Mouse (Mus musculus): Measurements from ENCODE around the gene Zcchc7. TPM values are rescaled to one million over a fixed set of nuclear protein-coding genes. Genes with fewer than 3 reads are reported as not detected.
"Not testable (repeated sequence)": the region's sequence is repeated elsewhere in the genome, so short reads cannot be mapped to it uniquely, and the experiment has no call there.

The Zcchc7 gene
- total RNA-seq, 4 experiments from 2014 or later: 11.7 to 16.9 (median 14.4) TPM

GRCm38 (mm10) chr4:44910857-44911256 lies 155.2 kb downstream of the Zcchc7 start:
- DNase-seq (ENCODE audit: low spot score in 2 of 2): no peak

- no peak for DNase-seq (ENCODE audit: low spot score in 2 of 2)
Measured at GRCm38 (mm10) chr4:44917312-44917848, 161.7 kb downstream of the Zcchc7 start.

- no peak for DNase-seq (ENCODE audit: low spot score in 2 of 2)
Measured at GRCm38 (mm10) chr4:44917907-44918306, 162.2 kb downstream of the Zcchc7 start.

GRCm38 (mm10) chr4:44920831-44921230 lies 165.2 kb downstream of the Zcchc7 start:
- DNase-seq (ENCODE audit: low spot score in 2 of 2): no peak

GRCm38 (mm10) chr4:44922466-44923128 lies 166.9 kb downstream of the Zcchc7 start:
- DNase-seq (ENCODE audit: low spot score in 2 of 2): no peak

DNA sequence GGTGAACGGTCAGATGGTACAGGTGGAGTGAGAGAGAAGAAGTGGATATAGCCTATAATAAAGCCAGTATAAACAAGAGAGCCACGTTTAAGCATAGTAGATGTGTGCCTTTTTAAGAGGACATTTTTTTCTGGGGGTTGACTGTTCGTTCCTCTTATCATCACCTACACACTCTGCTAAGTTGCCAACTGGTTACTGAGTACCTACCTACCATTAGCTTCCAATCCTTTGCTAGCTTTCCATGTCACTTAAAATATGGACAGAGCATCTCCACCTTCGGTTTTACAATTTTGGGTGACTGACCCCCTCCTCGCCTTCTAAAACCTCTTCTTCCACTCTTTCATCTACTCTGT lies 167.4 kb downstream of the Zcchc7 start:
- no peak for DNase-seq (ENCODE audit: low spot score in 2 of 2)

DNA sequence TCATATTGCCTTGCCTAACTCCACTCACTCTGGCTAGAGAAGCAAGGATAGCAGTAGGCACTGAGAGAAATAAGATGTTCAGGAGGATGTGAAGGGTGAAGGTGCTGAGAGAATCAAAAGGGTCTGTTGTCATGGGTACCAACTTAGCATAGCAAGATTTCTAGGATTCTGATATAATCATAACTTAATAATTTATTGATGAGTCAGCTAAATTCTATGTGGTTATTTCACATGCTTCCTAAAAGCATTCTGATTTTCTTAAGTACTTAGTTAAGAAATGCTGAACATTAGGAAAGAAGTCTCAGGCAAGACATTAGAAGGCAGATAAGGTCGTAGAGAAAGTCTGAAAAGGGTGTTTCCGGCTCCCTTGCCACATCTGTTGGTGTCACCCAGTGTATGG lies 172.3 kb downstream of the Zcchc7 start:
- DNase-seq (ENCODE audit: low spot score in 2 of 2): no peak

DNA sequence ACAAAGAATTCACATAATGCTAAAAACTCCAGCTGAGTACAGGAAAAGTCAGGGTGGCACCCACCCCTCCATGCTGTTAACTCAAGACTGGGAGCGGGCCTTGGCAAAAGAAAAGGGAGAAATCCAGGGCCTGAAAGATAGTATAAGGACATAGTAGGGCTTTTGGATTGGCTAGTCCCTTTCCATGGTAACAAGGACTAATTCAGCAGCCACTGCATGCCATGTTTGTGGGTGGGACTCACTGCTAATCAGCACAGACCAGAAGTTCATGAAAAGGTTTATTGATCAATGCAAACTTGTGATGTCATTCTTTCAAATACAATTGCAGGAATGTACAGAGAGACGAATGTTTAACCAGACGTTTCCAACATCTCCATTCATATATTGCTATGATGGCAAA lies 173.1 kb downstream of the Zcchc7 start:
- no peak for DNase-seq (ENCODE audit: low spot score in 2 of 2)

DNA sequence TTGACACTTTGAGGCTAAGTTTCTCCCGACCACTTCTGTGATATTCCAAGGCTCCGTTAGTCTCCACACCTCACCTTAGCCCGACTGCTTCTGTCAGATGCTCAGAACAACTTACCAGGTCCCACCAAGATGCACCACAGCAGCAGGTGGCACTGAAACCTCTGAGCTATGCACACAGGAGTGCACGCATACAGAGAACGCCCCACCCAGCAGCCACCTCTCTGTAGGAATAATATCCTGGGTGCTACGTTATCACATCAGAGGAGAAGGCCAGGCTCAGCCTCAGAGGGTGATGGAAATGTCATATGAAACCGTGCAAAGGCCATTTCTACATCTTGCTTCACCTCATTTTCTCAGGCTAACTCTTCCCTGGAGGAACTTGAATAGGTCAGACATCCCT lies 174.7 kb downstream of the Zcchc7 start:
- DNase-seq (ENCODE audit: low spot score in 2 of 2): no peak

DNA sequence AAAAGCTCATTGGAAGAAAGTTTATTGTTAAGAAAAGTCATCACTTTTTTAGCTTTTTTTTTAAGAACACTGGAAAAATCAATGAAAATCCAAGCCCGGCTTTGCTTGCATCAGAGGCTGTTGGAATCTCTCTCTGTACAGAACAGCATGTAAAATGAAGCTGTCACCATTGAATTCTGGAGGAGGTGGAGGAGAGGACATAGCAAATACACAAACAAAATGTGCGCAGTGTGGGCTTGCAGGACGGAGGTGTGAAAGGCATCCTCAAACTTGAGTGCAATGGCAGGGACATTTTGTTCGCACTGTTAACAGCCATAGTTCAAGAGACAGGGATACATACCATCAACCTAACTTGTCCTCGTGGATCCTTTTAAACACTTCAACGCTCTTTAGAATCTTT lies 176.1 kb downstream of the Zcchc7 start:
- no peak for DNase-seq (ENCODE audit: low spot score in 2 of 2)

GRCm38 (mm10) chr4:44938359-44939340 lies 183.0 kb downstream of the Zcchc7 start:
- DNase-seq (ENCODE audit: low spot score in 2 of 2): no peak

DNA sequence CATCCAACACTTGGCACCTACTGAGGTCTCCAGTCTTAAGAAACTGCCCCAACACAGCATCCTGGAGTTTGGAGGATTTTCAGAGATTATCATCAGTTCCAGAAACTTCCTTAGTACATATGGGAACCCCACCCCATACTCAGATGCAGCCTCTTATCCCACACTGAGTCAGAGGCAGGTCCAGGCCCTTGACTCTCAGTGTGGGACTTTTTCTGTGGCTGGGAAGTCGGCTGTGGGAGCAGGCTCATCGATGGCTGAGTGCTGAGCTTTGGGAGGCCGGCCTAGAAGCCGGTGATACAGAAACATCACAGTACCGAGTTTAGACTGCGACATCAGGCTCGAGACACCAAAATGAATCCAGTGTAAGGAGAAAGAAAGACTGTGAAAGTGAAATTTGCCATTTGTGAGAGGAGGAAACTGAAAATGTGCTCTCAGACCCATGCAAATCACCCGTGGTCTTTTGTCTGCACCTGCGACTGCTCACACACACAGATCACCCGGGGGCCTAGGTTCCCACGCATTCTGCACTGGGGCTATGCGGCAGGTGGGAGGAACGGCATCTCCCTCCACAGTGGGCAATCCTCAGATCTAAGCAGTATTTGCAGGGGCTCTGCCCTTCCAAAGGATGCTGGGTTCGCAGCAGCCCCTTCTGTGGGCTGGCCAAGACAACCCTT lies 184.0 kb downstream of the Zcchc7 start:
- DNase-seq (ENCODE audit: low spot score in 2 of 2): no peak

- DNase-seq (ENCODE audit: low spot score in 2 of 2): no peak
Measured at GRCm38 (mm10) chr4:44940286-44940685, 184.6 kb downstream of the Zcchc7 start.

DNA sequence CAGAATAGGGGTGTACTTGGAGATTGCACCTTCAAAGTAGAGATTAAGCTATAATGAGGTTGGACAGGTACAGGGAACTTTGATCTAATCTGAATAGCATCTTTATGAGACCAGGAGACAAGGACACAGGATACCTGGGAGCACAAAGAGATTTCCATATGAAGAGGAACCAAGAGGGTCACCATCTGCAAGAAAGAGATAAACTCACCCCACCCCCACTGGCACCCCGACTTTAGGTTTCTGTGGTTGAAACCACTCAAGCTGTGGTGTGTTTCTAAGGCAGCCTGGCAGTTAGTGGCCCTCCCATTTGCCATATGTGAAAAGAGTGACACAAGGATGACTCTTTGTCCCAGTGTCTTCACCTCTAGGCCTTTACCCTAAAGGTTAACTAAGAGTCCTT lies 186.6 kb downstream of the Zcchc7 start:
- DNase-seq (ENCODE audit: low spot score in 2 of 2): no peak

DNA sequence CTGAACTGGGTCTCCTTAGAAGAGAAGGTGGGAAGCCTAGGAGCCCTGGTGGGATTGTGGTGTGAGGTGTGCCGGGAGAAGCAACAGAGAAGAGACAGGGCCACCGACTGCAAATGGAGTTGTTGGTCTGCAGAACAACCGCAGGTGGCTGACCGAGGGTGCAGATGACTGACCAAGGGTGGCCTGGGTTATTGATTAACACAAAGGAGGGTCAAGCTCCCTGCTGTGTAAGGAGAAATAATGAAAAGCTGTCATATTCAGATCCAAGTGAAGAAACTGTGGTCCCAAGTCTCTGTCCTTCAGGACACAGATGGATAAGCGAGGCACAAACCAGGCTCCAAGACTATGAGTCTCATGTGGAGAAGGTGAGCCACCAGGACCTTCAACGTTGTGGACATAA lies 187.8 kb downstream of the Zcchc7 start:
- no peak for DNase-seq (ENCODE audit: low spot score in 2 of 2)

DNA sequence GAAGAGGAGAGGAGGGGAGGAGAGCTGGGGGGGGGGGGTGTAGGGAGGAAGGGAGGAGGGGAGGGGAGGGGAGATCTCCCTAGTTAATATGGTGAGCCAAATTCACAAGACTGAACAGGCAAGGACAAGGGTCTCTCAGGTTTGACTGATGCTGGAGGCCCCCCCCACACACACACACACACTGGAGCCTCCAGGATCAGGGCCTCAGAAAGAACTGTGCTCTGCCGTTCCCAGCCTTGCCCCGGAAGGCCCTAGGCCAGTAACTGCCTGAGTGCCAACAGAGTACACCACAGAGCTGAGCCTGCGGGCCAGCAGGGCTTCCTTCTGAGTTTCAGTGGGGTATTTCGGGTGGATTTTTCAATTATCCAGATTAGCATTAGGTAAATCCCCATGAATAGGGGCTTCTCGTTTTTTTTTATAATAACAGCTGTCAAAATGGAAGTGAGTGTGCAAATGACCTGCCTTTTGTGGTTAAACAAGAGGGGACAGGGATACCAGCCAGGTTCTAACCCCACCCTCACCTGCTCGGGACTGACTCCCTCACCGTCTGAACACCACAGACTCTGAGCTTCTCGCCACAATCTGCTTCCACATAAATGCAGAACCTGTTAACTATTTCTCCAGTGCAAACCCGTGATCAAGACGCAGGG lies 188.9 kb downstream of the Zcchc7 start:
- DNase-seq (ENCODE audit: low spot score in 2 of 2): no peak

- DNase-seq (ENCODE audit: low spot score in 2 of 2): not testable (repeated sequence)
Measured at GRCm38 (mm10) chr4:44946126-44946525, 190.4 kb downstream of the Zcchc7 start.

DNA sequence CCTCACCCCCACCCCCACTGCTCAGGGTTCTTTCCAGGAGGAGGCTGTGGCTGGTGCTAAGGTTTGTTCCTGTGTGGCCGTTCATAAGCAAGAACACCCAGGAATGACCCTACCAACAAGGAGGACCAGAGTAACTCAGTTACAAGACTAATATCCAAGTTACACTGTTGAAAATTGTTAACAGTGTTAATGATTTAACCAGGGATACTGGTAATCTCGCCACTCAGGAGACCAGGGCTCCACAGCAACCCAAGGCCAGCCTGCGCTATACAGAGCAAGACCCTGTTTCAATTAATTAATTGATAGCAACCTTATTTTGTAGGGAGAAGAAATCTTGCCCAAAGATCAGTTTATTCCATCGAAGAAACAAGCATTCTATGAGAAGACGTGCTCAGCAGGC lies 191.8 kb downstream of the Zcchc7 start:
- no peak for DNase-seq (ENCODE audit: low spot score in 2 of 2)

- no peak for DNase-seq (ENCODE audit: low spot score in 2 of 2)
Measured at GRCm38 (mm10) chr4:44948314-44948713, 192.6 kb downstream of the Zcchc7 start.

- no peak for DNase-seq (ENCODE audit: low spot score in 2 of 2)
Measured at GRCm38 (mm10) chr4:44953041-44953440, 197.4 kb downstream of the Zcchc7 start.

DNA sequence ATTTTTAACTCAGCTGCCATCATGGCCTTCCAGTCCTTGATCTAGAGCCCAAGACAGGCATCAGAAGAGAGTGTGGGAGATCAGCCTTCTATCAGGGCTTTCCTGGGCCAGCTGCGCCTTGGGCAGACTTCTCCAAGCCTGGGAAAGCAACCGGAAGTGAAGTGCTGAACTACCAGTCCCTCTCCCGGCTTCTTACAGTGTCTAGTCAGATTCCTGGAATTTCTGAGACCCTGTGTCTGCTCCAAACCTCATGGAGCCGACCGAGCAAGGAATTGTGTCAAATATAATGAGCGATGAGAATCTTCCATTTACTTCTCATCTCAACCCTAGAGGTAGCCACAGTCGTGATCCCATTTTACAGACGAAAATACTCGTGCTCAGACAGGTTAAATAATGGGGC lies 203.1 kb downstream of the Zcchc7 start:
- DNase-seq (ENCODE audit: low spot score in 2 of 2): no peak

Measured in gastrocnemius, adult 8-10 months (tissue).